Mouse (Mus musculus) CH12.LX (cell line): ENCODE results near the gene Fkbp14.

Source experiments
- CTCF ChIP-seq, 2 experiments: IDR thresholded peaks in 1 of 2; conservative IDR thresholded peaks in 1 of 2; 2 replicates each; pipeline ENCODE4 v1.5.1; 2011 to 2012; ENCODE audit warnings: low read depth in 2 of 2, low read length in 2 of 2, improper control_type of control experiment in 1 of 2, inconsistent platforms in 1 of 2, mild to moderate bottlenecking in 1 of 2, moderate library complexity in 1 of 2
- EP300 ChIP-seq: IDR thresholded peaks from 2 replicates; pipeline ENCODE4 v1.6.1; 2011; ENCODE audit warnings: low read length, improper control_type of control experiment
- ETS1 ChIP-seq: conservative IDR thresholded peaks from 2 replicates; pipeline ENCODE4 v1.6.1; 2012; ENCODE audit warnings: low read depth, mild to moderate bottlenecking, inconsistent platforms, low read length, improper control_type of control experiment, moderate library complexity
- HCFC1 ChIP-seq: IDR thresholded peaks from 2 replicates; pipeline ENCODE4 v1.6.1; 2012; ENCODE audit warnings: low read depth, mild to moderate bottlenecking, inconsistent platforms, low read length, improper control_type of control experiment
- MAZ ChIP-seq: IDR thresholded peaks from 2 replicates; pipeline ENCODE4 v1.6.1; 2012; ENCODE audit warnings: low read depth, mild to moderate bottlenecking, inconsistent platforms, low read length, improper control_type of control experiment, moderate library complexity
- MYC ChIP-seq: IDR thresholded peaks from 2 replicates; pipeline ENCODE4 v1.6.1; 2011; ENCODE audit warnings: low read depth, mild to moderate bottlenecking, improper control_type of control experiment, low read length
- POLR2A ChIP-seq: IDR thresholded peaks from 2 replicates; pipeline ENCODE4 v1.6.1; 2011; ENCODE audit warnings: low read depth, mild to moderate bottlenecking, improper control_type of control experiment, low read length
- POLR2AphosphoS2 ChIP-seq: IDR thresholded peaks from 2 replicates; pipeline ENCODE4 v1.6.1; 2011; ENCODE audit warnings: low read depth, low read length, improper control_type of control experiment
- TCF12 ChIP-seq: IDR thresholded peaks from 2 replicates; pipeline ENCODE4 v1.6.1; 2014; ENCODE audit warnings: low read depth, mild to moderate bottlenecking, inconsistent platforms, low read length, improper control_type of control experiment
- UBTF ChIP-seq: IDR thresholded peaks from 2 replicates; pipeline ENCODE4 v1.6.1; 2012; ENCODE audit warnings: low read depth, mild to moderate bottlenecking, inconsistent platforms, low read length, improper control_type of control experiment, moderate library complexity
- USF1 ChIP-seq: IDR thresholded peaks from 2 replicates; pipeline ENCODE4 v1.6.1; 2014; ENCODE audit warnings: low read depth, mild to moderate bottlenecking, inconsistent platforms, low read length, improper control_type of control experiment
- ZC3H11A ChIP-seq: IDR thresholded peaks from 2 replicates; pipeline ENCODE4 v1.6.1; 2012; ENCODE audit warnings: low read depth, mild to moderate bottlenecking, inconsistent platforms, low read length, improper control_type of control experiment

- TF ChIP-seq MYC (no peak), USF1 (no peak), CTCF (conservative IDR thresholded peaks at IDR 0.05 in 1 of 2, IDR thresholded peaks at IDR 0.05 in 1 of 2; ENCODE audit: low read depth in 2 of 2, low read length in 2 of 2) (peak; percentile 60 to 90; a peak in 3 of 4 replicates), POLR2A (no peak), HCFC1 (no peak), EP300 (no peak), POLR2AphosphoS2 (no peak), TCF12 (no peak), ETS1 (no peak), ZC3H11A (no peak; the same call in 1 of the 2 replicates), UBTF (no peak), MAZ (no peak)
Observed at GRCm38 (mm10) chr6:54586175-54586574, 10.9 kb downstream of the Fkbp14 start.
